Mouse (Mus musculus) stomach, embryonic 15.5 days (tissue): ENCODE measurements around the gene Prr29. TPM values are rescaled to one million over a fixed set of nuclear protein-coding genes. Genes with fewer than 3 reads are reported as not detected.

Experiments
- ATAC-seq: fragments of 200-750 bp; cut with Nextera tagmentation; 2 replicates; pipeline ENCODE4 v1.8.0; 2017; ENCODE audit warnings: low read depth, moderate number of reproducible peaks, moderate TSS enrichment; ENCODE audit not compliant: insufficient read depth, low FRiP score
- H3K27ac ChIP-seq: fragments of 300-500 bp; sonication (generic); 2 replicates; pipeline ENCODE4 v1.5.1; 2015; ENCODE audit warnings: mild to moderate bottlenecking, inconsistent platforms
- H3K27me3 ChIP-seq: fragments of 300-500 bp; sonication (generic); replicated peaks from 2 replicates; pipeline ENCODE4 v1.6.1; 2015; ENCODE audit warnings: inconsistent platforms
- H3K36me3 ChIP-seq: fragments of 300-500 bp; sonication (generic); 2 replicates; pipeline ENCODE4 v1.6.1; 2015; ENCODE audit warnings: inconsistent platforms
- H3K4me1 ChIP-seq: fragments of 300-500 bp; sonication (generic); 2 replicates; pipeline ENCODE4 v1.6.1; 2015; ENCODE audit warnings: inconsistent platforms
- H3K4me2 ChIP-seq: fragments of 300-500 bp; sonication (generic); 2 replicates; pipeline ENCODE4 v1.6.1; 2015; ENCODE audit warnings: mild to moderate bottlenecking, inconsistent platforms
- H3K4me3 ChIP-seq: fragments of 300-500 bp; sonication (generic); replicated peaks from 2 replicates; pipeline ENCODE4 v1.5.1; 2015; ENCODE audit warnings: inconsistent platforms
- H3K9ac ChIP-seq: fragments of 300-500 bp; sonication (generic); 2 replicates; pipeline ENCODE4 v1.6.1; 2015; ENCODE audit warnings: inconsistent platforms
- H3K9me3 ChIP-seq: fragments of 300-500 bp; sonication (generic); 2 replicates; pipeline ENCODE4 v1.6.1; 2016; ENCODE audit warnings: inconsistent platforms
- WGBS: fragments of 180-500 bp; shearing (Covaris S2); methylation state at CpG from one replicate; pipeline ENCODE4 v1.1.7; 2015; 5-methylcytosine and 5-hydroxymethylcytosine counted together
- polyA plus RNA-seq: library from polyadenylated mRNA; unstranded; fragments of >200 nt; fragmentation: Nextera tagmentation; extraction: Ambion mirVana; gene quantifications from 2 replicates; pipeline ENCODE4 v1.2.1, GENCODE M21; 2015

Gene Prr29
- polyA plus RNA-seq, 1 experiment from 2014 or later, result 0.31 TPM

DNA sequence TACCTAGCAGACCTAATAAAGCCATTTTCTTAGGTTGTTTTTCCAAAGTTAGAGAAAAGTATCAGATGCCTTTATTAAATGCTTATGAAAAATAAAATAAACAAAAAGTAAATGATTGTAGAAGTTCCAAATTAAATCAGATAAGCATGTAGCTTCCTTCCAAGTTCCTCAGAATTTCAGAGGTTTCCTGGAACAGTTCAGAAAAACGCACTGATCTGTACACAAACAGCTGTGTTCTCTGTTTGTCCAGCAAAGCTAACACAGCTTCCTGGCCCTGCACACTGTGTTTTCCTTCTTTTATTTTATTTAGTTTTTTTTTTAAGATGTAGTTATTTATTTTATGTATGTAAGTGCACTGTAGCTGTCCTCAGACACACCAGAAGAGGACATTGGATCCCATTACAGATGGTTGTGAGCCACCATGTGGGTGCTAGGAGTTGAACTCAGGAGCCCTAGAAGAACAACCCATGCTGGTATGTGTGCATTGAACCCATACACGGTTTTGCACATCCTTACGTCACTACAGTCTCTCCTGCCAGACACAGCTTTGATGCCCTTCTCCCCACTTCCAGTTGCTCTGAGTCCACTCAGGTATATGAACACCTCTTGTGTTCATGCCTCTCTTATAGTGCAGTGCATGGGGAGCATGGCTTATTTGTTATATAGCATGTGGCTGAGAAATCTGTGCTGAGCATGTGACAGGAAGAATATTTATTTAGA is 47.5 kb downstream of the Prr29 start:
- H3K27me3 ChIP-seq, result no peaks in the 10 kb centered on the region
- 89% methylated on average over 3 of the region's 3 CpGs for WGBS
- H3K27ac ChIP-seq, result no peak overlapping the region
- no peak overlapping the region for H3K9ac ChIP-seq
- H3K36me3 ChIP-seq, result 0 out of 2 replicates have a peak, but pooled peaks cover 4% of the 10 kb centered on the region
- H3K9me3 ChIP-seq, result no peaks in the 10 kb centered on the region
- no peaks in the 10 kb centered on the region for H3K4me1 ChIP-seq
- H3K4me3 ChIP-seq, result no peak overlapping the region
- no peak for ATAC-seq
- no peak overlapping the region for H3K4me2 ChIP-seq

DNA sequence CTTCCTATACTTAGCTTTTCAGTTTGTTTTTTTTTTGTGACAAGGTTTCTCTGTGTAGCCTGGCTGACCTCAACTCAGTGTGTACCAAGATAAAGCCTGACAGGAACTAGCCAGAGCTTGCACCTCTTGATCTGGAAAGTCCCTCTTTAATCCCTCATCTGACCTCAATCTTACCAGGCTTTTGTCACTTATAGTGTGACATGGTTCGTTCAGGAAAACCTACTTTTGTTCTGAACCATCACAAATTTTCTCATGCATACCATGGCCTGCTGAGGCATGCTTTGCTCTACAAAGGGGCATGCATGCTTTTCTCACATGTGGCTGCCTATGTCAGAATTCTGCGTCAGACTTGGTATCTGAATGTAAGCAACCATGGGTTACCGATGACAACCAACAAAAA is 51.1 kb downstream of the Prr29 start:
- WGBS, result 72% methylated on average over 3 of the region's 3 CpGs
- Histone ChIP-seq H3K9ac (no peak overlapping the region), H3K9me3 (no peaks in the 10 kb centered on the region), H3K36me3 (0 out of 2 replicates have a peak, but pooled peaks cover 7% of the 10 kb centered on the region), H3K27me3 (no peaks in the 10 kb centered on the region), H3K4me2 (no peak overlapping the region), H3K4me3 (no peak overlapping the region), H3K27ac (no peak overlapping the region), H3K4me1 (no peaks in the 10 kb centered on the region)
- ATAC-seq, result no peak

DNA sequence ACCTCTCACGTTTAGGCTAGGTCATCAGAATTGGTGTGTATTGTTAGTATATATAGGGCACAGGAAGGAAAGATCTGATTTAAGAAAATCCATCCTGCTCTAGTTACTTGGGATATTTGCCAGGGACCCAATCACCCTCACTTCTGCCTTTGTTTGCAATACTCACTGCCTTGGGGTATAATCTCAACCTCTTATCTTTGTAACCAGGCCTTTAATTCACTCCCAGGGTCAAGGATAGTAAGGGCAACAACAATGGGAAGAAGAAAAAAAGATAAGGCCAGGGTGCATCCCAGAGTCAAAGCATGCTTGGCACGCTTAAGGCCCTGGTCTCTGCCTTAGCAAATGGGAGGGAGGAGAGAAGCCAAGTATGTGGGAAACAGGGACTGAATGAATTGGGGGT is 52.6 kb downstream of the Prr29 start:
- Histone ChIP-seq H3K36me3 (0 out of 2 replicates have a peak, but pooled peaks cover 7% of the 10 kb centered on the region), H3K9me3 (no peaks in the 10 kb centered on the region), H3K4me3 (no peak overlapping the region), H3K27me3 (no peaks in the 10 kb centered on the region), H3K4me2 (no peak overlapping the region), H3K4me1 (no peaks in the 10 kb centered on the region), H3K27ac (no peak overlapping the region), H3K9ac (no peak overlapping the region)
- ATAC-seq, result no peak
- WGBS, result 83% methylated on average over 2 of the region's 2 CpGs

DNA sequence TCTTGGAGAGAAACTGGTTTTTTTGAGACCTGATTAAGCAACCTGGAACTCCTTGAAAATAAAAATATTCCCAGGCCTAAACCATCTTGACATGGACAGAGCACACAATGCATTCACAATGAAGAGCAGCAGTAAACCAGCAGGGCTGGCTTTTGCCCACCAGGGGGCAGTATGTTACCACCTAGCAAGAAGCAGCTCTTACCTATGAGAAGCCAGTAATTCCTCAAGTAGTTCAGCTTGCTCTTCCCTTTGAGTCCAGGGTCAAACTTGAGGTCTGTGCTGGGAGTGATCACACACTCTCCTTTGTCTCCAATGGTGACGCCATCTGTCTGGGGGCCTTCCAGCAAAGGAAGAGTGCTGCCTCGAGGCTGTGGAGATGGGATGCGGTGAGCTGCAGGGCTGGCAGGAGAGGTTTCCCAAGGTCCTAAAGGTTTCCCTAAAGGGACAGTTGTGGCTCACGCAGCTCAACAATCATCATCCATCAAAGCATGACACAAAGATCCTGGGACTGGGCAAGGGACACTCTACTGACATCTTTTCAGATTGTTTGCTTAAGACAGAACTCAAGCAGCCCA is 53.4 kb downstream of the Prr29 start:
- no peak overlapping the region for H3K4me2 ChIP-seq
- no peaks in the 10 kb centered on the region for H3K27me3 ChIP-seq
- H3K27ac ChIP-seq, result no peak overlapping the region
- H3K9ac ChIP-seq, result no peak overlapping the region
- ATAC-seq, result no peak
- peaks cover 11% of the 10 kb centered on the region; the same call in 1 of the 2 replicates for H3K36me3 ChIP-seq
- no peak overlapping the region for H3K4me3 ChIP-seq
- no peaks in the 10 kb centered on the region for H3K9me3 ChIP-seq
- WGBS, result 35% methylated on average over 4 of the region's 4 CpGs
- no peaks in the 10 kb centered on the region for H3K4me1 ChIP-seq

GRCm38 (mm10) chr11:106419262-106420102 is 54.2 kb downstream of the Prr29 start:
- no peak overlapping the region for H3K4me3 ChIP-seq
- H3K36me3 ChIP-seq, result peaks cover 7% of the 10 kb centered on the region; the same call in 1 of the 2 replicates
- no peak for ATAC-seq
- H3K4me2 ChIP-seq, result no peak overlapping the region
- no peaks in the 10 kb centered on the region for H3K4me1 ChIP-seq
- 69% methylated on average over 9 of the region's 9 CpGs for WGBS
- no peaks in the 10 kb centered on the region for H3K27me3 ChIP-seq
- no peak overlapping the region for H3K9ac ChIP-seq
- H3K9me3 ChIP-seq, result no peaks in the 10 kb centered on the region
- H3K27ac ChIP-seq, result no peak overlapping the region; the same call in 1 of the 2 replicates

DNA sequence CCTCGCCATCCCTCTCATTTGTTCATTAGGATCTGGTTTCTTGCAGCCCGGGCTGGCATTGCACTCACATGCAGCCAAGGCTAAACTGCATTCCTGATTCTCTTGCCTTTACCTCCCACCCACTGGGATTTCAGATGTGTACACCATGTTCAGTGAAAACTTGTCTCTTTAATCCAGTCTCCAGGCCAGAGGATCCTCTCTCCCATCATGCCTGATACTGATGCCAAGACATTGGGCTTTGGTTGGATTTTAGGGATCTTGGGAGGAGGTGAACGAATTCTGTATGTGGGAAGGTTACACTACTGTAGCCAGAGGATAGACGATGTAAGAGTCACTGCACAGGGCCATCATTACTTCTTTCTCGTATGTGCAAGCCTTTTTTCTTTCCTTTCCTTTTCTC is 59.9 kb downstream of the Prr29 start:
- Histone ChIP-seq H3K9ac (no peak overlapping the region), H3K4me1 (no peaks in the 10 kb centered on the region), H3K9me3 (no peaks in the 10 kb centered on the region), H3K36me3 (peaks cover 7% of the 10 kb centered on the region; the same call in 1 of the 2 replicates), H3K4me3 (no peak overlapping the region), H3K27me3 (no peaks in the 10 kb centered on the region), H3K27ac (no peak overlapping the region), H3K4me2 (no peak overlapping the region)
- 88% methylated on average over 5 of the region's 5 CpGs for WGBS
- no peak for ATAC-seq

GRCm38 (mm10) chr11:106426447-106426846 is 61.2 kb downstream of the Prr29 start:
- no peak overlapping the region for H3K9ac ChIP-seq
- ATAC-seq, result no peak
- H3K36me3 ChIP-seq, result peaks cover 7% of the 10 kb centered on the region; the same call in 1 of the 2 replicates
- H3K27me3 ChIP-seq, result no peaks in the 10 kb centered on the region
- H3K9me3 ChIP-seq, result no peaks in the 10 kb centered on the region
- H3K4me3 ChIP-seq, result no peak overlapping the region
- no peaks in the 10 kb centered on the region for H3K4me1 ChIP-seq
- no peak overlapping the region for H3K27ac ChIP-seq
- 93% methylated on average over 4 of the region's 4 CpGs for WGBS
- H3K4me2 ChIP-seq, result no peak overlapping the region

Other genes with a start within 250 kb of the Prr29 start
- not detected in 2 replicates for gene Gm10840, start 204.6 kb upstream of the Prr29 start, polyA plus RNA-seq
- 117 and 136 TPM in 2 replicates for gene Limd2, start 204.6 kb upstream of the Prr29 start, polyA plus RNA-seq
- gene Strada, start 163.3 kb upstream of the Prr29 start, polyA plus RNA-seq, result 16.7 and 18.6 TPM in 2 replicates
- 92.1 and 95.0 TPM in 2 replicates for gene Ccdc47, start 149.1 kb upstream of the Prr29 start, polyA plus RNA-seq
- gene Ddx42, start 148.5 kb upstream of the Prr29 start, polyA plus RNA-seq, result 58.1 and 66.2 TPM in 2 replicates
- gene Ftsj3, start 109.4 kb upstream of the Prr29 start, polyA plus RNA-seq, result 49.7 and 56.5 TPM in 2 replicates
- gene Psmc5, start 109.3 kb upstream of the Prr29 start, polyA plus RNA-seq, result 242 and 266 TPM in 2 replicates
- 70.2 and 78.3 TPM in 2 replicates for gene Smarcd2, start 92.5 kb upstream of the Prr29 start, polyA plus RNA-seq
- 0.27 and 0.28 TPM in 2 replicates for gene Tcam1, start 88.8 kb upstream of the Prr29 start, polyA plus RNA-seq
- gene Gh, start 63.6 kb upstream of the Prr29 start, polyA plus RNA-seq, result not detected in 2 replicates
- 3.5 and 3.7 TPM in 2 replicates for gene Cd79b, start 50.7 kb upstream of the Prr29 start, polyA plus RNA-seq
- 0.03 and 0.05 TPM in 2 replicates for gene Scn4a, start 12.2 kb upstream of the Prr29 start, polyA plus RNA-seq
- 35.3 and 38.5 TPM in 2 replicates for gene Icam2, start 22.6 kb downstream of the Prr29 start, polyA plus RNA-seq
- gene Ern1, start 122.4 kb downstream of the Prr29 start, polyA plus RNA-seq, result 7.5 and 9.4 TPM in 2 replicates
- 10.3 and 11.9 TPM in 2 replicates for gene Tex2, start 248.0 kb downstream of the Prr29 start, polyA plus RNA-seq